Mouse (Mus musculus): ENCODE measurements at regions not wholly inside any gene's neighbourhood (a gene's known extent, or its start where the extent isn't known, plus 50 kb on each side); places are given as distances from the start of the nearest gene placed in this dataset.

GRCm38 (mm10) chr2:148107607-148108115 lies 60.9 kb upstream of the Foxa2 start:
- no peak for TF ChIP-seq CTCF (IDR thresholded peaks at IDR 0.05; ENCODE audit: low read depth)
- TF ChIP-seq EP300 (optimal IDR thresholded peaks at IDR 0.05) = no peak

Measured in stomach, postnatal 0 days (tissue).